Mouse (Mus musculus): ENCODE data around the gene Cyp3a11. TPM values are rescaled to one million over a fixed set of nuclear protein-coding genes. Genes with fewer than 3 reads are reported as not detected.
"Not testable (repeated sequence)": the region's sequence is repeated elsewhere in the genome, so short reads cannot be mapped to it uniquely, and the experiment has no call there.

Gene Cyp3a11
- polyA plus RNA-seq, 1 experiment from 2014 or later = 0.65 TPM

- ATAC-seq (ENCODE audit: low FRiP score, low TSS enrichment) = no peak
- no peak overlapping the region for H3K4me2 ChIP-seq (replicated peaks; ENCODE audit: low read depth)
Measured at GRCm38 (mm10) chr5:145900436-145900990, 20.7 kb upstream of the Cyp3a11 start.

GRCm38 (mm10) chr5:145897271-145897670, 17.5 kb upstream of the Cyp3a11 start:
- no peak for ATAC-seq (ENCODE audit: low FRiP score, low TSS enrichment)
- WGBS = 53% methylated on average over 1 of the region's 1 CpGs

More at GRCm38 (mm10) chr5:145900436-145900990, 20.7 kb upstream of the Cyp3a11 start:
- no peaks in the 10 kb centered on the region for H3K4me1 ChIP-seq (replicated peaks; ENCODE audit: control insufficient read depth, insufficient read depth)
- H3K4me3 ChIP-seq (ENCODE audit: low read depth, low read length) = no peak overlapping the region
- no peaks in the 10 kb centered on the region for H3K36me3 ChIP-seq (ENCODE audit: control insufficient read depth, insufficient read depth, low read length)
- H3K27me3 ChIP-seq (ENCODE audit: control insufficient read depth, insufficient read depth, low read length) = no peaks in the 10 kb centered on the region
- H3K27ac ChIP-seq (replicated peaks) = no peak overlapping the region
- no peaks in the 10 kb centered on the region for H3K9me3 ChIP-seq (ENCODE audit: control insufficient read depth, low read length)
- no peak for TF ChIP-seq EP300 (optimal IDR thresholded peaks at IDR 0.05)
- no peak for TF ChIP-seq CTCF (IDR thresholded peaks at IDR 0.05; ENCODE audit: low read depth)
- no peak overlapping the region for H3K9ac ChIP-seq (ENCODE audit: low read length)
- DNase-seq (ENCODE audit: low spot score) = no peak
- 53% methylated on average over 2 of the region's 2 CpGs for WGBS

GRCm38 (mm10) chr5:145881207-145881606, 1.4 kb upstream of the Cyp3a11 start:
- no peak overlapping the region for H3K4me2 ChIP-seq (replicated peaks; ENCODE audit: low read depth)
- no peak overlapping the region for H3K9ac ChIP-seq (ENCODE audit: low read length)
- TF ChIP-seq EP300 (optimal IDR thresholded peaks at IDR 0.05) (no peak), CTCF (IDR thresholded peaks at IDR 0.05; ENCODE audit: low read depth) (no peak)
- ATAC-seq (ENCODE audit: low FRiP score, low TSS enrichment) (no peak), DNase-seq (ENCODE audit: low spot score) (no peak)
- no peaks in the 10 kb centered on the region for H3K4me1 ChIP-seq (replicated peaks; ENCODE audit: control insufficient read depth, insufficient read depth)
- no peak overlapping the region for H3K4me3 ChIP-seq (ENCODE audit: low read depth, low read length)
- no peaks in the 10 kb centered on the region for H3K27me3 ChIP-seq (ENCODE audit: control insufficient read depth, insufficient read depth, low read length)
- H3K36me3 ChIP-seq (ENCODE audit: control insufficient read depth, insufficient read depth, low read length) = no peaks in the 10 kb centered on the region
- 0 out of 2 replicates have a peak, but pooled peaks cover 2% of the 10 kb centered on the region for H3K9me3 ChIP-seq (ENCODE audit: control insufficient read depth, low read length)
- no peak overlapping the region for H3K27ac ChIP-seq (replicated peaks)

More at GRCm38 (mm10) chr5:145897271-145897670, 17.5 kb upstream of the Cyp3a11 start:
- no peak overlapping the region for H3K9ac ChIP-seq (ENCODE audit: low read length)
- DNase-seq (ENCODE audit: low spot score) = no peak
- H3K36me3 ChIP-seq (ENCODE audit: control insufficient read depth, insufficient read depth, low read length) = no peaks in the 10 kb centered on the region
- H3K27ac ChIP-seq (replicated peaks) = no peak overlapping the region
- H3K4me1 ChIP-seq (replicated peaks; ENCODE audit: control insufficient read depth, insufficient read depth) = no peaks in the 10 kb centered on the region
- no peak overlapping the region for H3K4me3 ChIP-seq (ENCODE audit: low read depth, low read length)
- H3K27me3 ChIP-seq (ENCODE audit: control insufficient read depth, insufficient read depth, low read length) = no peaks in the 10 kb centered on the region
- TF ChIP-seq CTCF (IDR thresholded peaks at IDR 0.05; ENCODE audit: low read depth) (no peak), EP300 (optimal IDR thresholded peaks at IDR 0.05) (no peak)
- H3K9me3 ChIP-seq (ENCODE audit: control insufficient read depth, low read length) = no peaks in the 10 kb centered on the region
- no peak overlapping the region for H3K4me2 ChIP-seq (replicated peaks; ENCODE audit: low read depth)

- not testable (repeated sequence) for H3K4me1 ChIP-seq (replicated peaks; ENCODE audit: control insufficient read depth, insufficient read depth); DNase-seq (ENCODE audit: low spot score); H3K4me3 ChIP-seq (ENCODE audit: low read depth, low read length); H3K27me3 ChIP-seq (ENCODE audit: control insufficient read depth, insufficient read depth, low read length); H3K4me2 ChIP-seq (replicated peaks; ENCODE audit: low read depth); H3K9ac ChIP-seq (ENCODE audit: low read length); H3K9me3 ChIP-seq (ENCODE audit: control insufficient read depth, low read length); H3K36me3 ChIP-seq (ENCODE audit: control insufficient read depth, insufficient read depth, low read length); ATAC-seq (ENCODE audit: low FRiP score, low TSS enrichment); H3K27ac ChIP-seq (replicated peaks)
Measured at GRCm38 (mm10) chr5:145867433-145867832, 12.3 kb downstream of the Cyp3a11 start.

GRCm38 (mm10) chr5:145805796-145806195, 74.0 kb downstream of the Cyp3a11 start, which contains the start of gene Cyp3a44:
Gene Cyp3a44 (minus strand): TSS chr5:145805874.
- H3K4me2 ChIP-seq (replicated peaks; ENCODE audit: low read depth); ATAC-seq (ENCODE audit: low FRiP score, low TSS enrichment); H3K9me3 ChIP-seq (ENCODE audit: control insufficient read depth, low read length); H3K27ac ChIP-seq (replicated peaks); DNase-seq (ENCODE audit: low spot score); H3K36me3 ChIP-seq (ENCODE audit: control insufficient read depth, insufficient read depth, low read length); H3K9ac ChIP-seq (ENCODE audit: low read length); H3K4me1 ChIP-seq (replicated peaks; ENCODE audit: control insufficient read depth, insufficient read depth); H3K27me3 ChIP-seq (ENCODE audit: control insufficient read depth, insufficient read depth, low read length); H3K4me3 ChIP-seq (ENCODE audit: low read depth, low read length): not testable (repeated sequence)
- 64% methylated on average over 2 of the region's 2 CpGs for WGBS

Other genes starting within 250 kb of the Cyp3a11 start
- 0.21 and 0.38 TPM in 2 replicates for gene Cyp3a41a, start 159.8 kb downstream of the Cyp3a11 start, polyA plus RNA-seq (2015; fragmentation: Nextera tagmentation; extraction: Ambion mirVana)
- 0.08 and 0.15 TPM in 2 replicates for gene Cyp3a44, start 74.1 kb downstream of the Cyp3a11 start, polyA plus RNA-seq (2015; fragmentation: Nextera tagmentation; extraction: Ambion mirVana)
- gene Cyp3a25, start 129.7 kb upstream of the Cyp3a11 start, polyA plus RNA-seq (2015; fragmentation: Nextera tagmentation; extraction: Ambion mirVana) = 0.27 and 0.58 TPM in 2 replicates
- gene Cyp3a59, start 199.3 kb upstream of the Cyp3a11 start, polyA plus RNA-seq (2015; fragmentation: Nextera tagmentation; extraction: Ambion mirVana) = 0.06 TPM in 1 of 2 replicates, not detected in the other

All from stomach, postnatal 0 days (tissue).